Mouse (Mus musculus) CD4-positive helper T cell, adult 2 months (primary cell): ENCODE results near the gene Bmpr1b.
A peak's percentile ranks its signal among the peaks of the same experiment; 100 is the strongest.

ENCODE experiments used
- DNase-seq: peaks from one replicate; pipeline ENCODE4 v3.0.0-alpha.2; 2012; ENCODE audit warnings: low read depth, missing footprints, low spot score

Bmpr1b gene

GRCm38 (mm10) chr3:141909136-141909535 is 260.1 kb downstream of the Bmpr1b start:
- DNase-seq, result no peak

GRCm38 (mm10) chr3:141905903-141906623 is 263.2 kb downstream of the Bmpr1b start:
- no peak for DNase-seq

- DNase-seq, result no peak
Measured at GRCm38 (mm10) chr3:141900361-141900760, 268.9 kb downstream of the Bmpr1b start.

- DNase-seq, result no peak
Measured at GRCm38 (mm10) chr3:141899521-141899920, 269.7 kb downstream of the Bmpr1b start.

GRCm38 (mm10) chr3:141897698-141898097 is 271.5 kb downstream of the Bmpr1b start:
- no peak for DNase-seq

GRCm38 (mm10) chr3:141896870-141897554 is 272.2 kb downstream of the Bmpr1b start:
- no peak for DNase-seq

GRCm38 (mm10) chr3:141895096-141895495 is 274.1 kb downstream of the Bmpr1b start:
- no peak for DNase-seq

- DNase-seq, result no peak
Measured at GRCm38 (mm10) chr3:141890668-141891067, 278.6 kb downstream of the Bmpr1b start.

GRCm38 (mm10) chr3:141887476-141888274 is 281.6 kb downstream of the Bmpr1b start:
- no peak for DNase-seq

- DNase-seq, result no peak
Measured at GRCm38 (mm10) chr3:141884190-141884589, 285.0 kb downstream of the Bmpr1b start.

GRCm38 (mm10) chr3:141882496-141882895 is 286.7 kb downstream of the Bmpr1b start:
- no peak for DNase-seq

GRCm38 (mm10) chr3:141872337-141873042 is 296.7 kb downstream of the Bmpr1b start:
- no peak for DNase-seq

- DNase-seq, result no peak
Measured at GRCm38 (mm10) chr3:141871805-141872204, 297.4 kb downstream of the Bmpr1b start.

GRCm38 (mm10) chr3:141862816-141863461 is 306.3 kb downstream of the Bmpr1b start:
- DNase-seq, result peak; percentile 7

GRCm38 (mm10) chr3:141857123-141857522 is 312.1 kb downstream of the Bmpr1b start:
- no peak for DNase-seq

GRCm38 (mm10) chr3:141854339-141854738 is 314.9 kb downstream of the Bmpr1b start:
- DNase-seq, result no peak

GRCm38 (mm10) chr3:141850141-141850540 is 319.1 kb downstream of the Bmpr1b start:
- no peak for DNase-seq

GRCm38 (mm10) chr3:141849206-141849605 is 320.0 kb downstream of the Bmpr1b start:
- DNase-seq, result no peak

GRCm38 (mm10) chr3:141838864-141839263 is 330.4 kb downstream of the Bmpr1b start:
- DNase-seq, result no peak

GRCm38 (mm10) chr3:141831135-141831534 is 338.1 kb downstream of the Bmpr1b start:
- no peak for DNase-seq

GRCm38 (mm10) chr3:141828301-141828700 is 340.9 kb downstream of the Bmpr1b start:
- DNase-seq, result no peak
